Mouse (Mus musculus): ENCODE measurements at regions not wholly inside any gene's neighbourhood (a gene's known extent, or its start where the extent isn't known, plus 50 kb on each side); places are given as distances from the start of the nearest gene placed in this dataset.
A peak's percentile ranks its signal among the peaks of the same experiment; 100 is the strongest.
"Not testable (repeated sequence)": the region's sequence is repeated elsewhere in the genome, so short reads cannot be mapped to it uniquely, and the experiment has no call there.

- DNase-seq (ENCODE audit: low spot score in 2 of 2) = no peak
Measured at GRCm38 (mm10) chr8:109311484-109312210, 182.2 kb upstream of the Pmfbp1 start.

- no peak for DNase-seq (ENCODE audit: low spot score in 2 of 2)
Measured at GRCm38 (mm10) chr8:109312731-109313130, 181.1 kb upstream of the Pmfbp1 start.

- DNase-seq (ENCODE audit: low spot score in 2 of 2) = no peak
Measured at GRCm38 (mm10) chr8:109320955-109321354, 172.9 kb upstream of the Pmfbp1 start.

DNA sequence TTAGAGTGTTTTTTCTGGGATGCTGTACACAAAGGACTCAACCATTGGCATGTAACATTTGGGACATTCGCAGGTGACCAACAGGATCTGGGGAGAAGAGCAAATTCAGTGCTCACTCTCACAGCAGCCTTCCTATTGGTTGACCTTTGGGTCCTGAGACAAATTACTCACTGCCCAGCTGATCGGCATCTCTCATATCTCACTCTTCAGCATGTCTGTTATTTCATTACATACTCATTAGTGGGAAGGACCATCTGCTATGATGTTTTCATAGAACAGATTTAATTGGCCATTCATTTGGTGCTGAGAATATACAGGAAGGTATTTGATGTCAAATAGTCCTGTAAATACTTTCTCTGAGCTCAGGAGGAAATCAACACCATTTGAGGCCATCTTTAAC, 170.5 kb upstream of the Pmfbp1 start:
- DNase-seq (ENCODE audit: low spot score in 2 of 2) = no peak

- no peak for DNase-seq (ENCODE audit: low spot score in 2 of 2)
Measured at GRCm38 (mm10) chr8:109324241-109324640, 169.6 kb upstream of the Pmfbp1 start.

DNA sequence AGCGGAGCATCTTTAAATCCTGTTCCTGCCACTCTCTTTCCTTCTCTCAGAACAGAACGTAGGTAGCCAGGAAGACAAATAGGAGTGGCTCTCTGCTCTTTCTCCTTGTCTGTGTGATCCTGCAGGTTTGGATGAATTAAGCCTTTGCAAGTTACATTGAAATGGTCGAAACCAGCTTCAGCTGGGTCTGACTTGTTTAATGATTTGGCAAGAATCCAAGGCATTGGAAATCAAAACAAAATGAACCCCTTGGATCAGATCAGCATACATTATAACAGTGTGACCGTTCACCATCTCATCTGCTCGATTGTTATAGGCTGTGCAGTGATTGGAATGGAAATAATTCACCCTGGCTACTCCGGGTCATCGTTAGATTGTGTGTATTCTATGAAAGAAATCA, 157.6 kb upstream of the Pmfbp1 start:
- DNase-seq (ENCODE audit: low spot score in 2 of 2) = no peak

DNA sequence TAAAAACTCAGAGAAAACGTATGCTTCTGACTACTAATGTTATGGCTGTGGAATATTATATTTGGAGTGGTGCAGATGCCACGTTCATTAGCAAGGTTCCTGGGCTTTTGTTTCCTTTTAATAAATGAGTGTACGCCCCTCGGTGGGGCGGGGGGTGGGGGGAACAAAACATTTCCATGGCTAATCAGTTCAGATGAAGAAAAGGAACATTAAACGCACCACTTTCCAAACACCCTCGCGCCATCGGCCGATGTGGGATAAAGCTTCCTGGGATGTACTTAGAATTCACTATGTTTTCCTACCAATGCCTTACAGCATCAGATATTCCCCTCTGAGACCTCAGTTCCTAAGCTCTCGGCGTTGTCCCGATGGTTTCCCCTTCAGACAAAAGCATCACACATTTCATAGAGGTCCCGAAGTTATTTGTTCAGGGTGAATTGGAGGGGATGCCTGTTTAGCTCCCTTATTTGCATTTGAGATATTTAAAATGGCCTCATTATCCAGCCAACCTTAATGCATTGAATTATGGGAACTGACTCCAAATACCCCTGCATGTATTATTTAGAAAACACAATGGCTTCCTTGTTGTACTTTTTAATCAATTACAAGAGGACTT, 155.5 kb upstream of the Pmfbp1 start:
- DNase-seq (ENCODE audit: low spot score in 2 of 2) = no peak

- not testable (repeated sequence) for DNase-seq (ENCODE audit: low spot score in 2 of 2)
Measured at GRCm38 (mm10) chr8:109340647-109341046, 153.2 kb upstream of the Pmfbp1 start.

GRCm38 (mm10) chr8:109355168-109355567, 138.7 kb upstream of the Pmfbp1 start:
- DNase-seq (ENCODE audit: low spot score in 2 of 2) = no peak

- no peak for DNase-seq (ENCODE audit: low spot score in 2 of 2)
Measured at GRCm38 (mm10) chr8:109359396-109360051, 134.3 kb upstream of the Pmfbp1 start.

GRCm38 (mm10) chr8:109360081-109360715, 133.6 kb upstream of the Pmfbp1 start:
- no peak for DNase-seq (ENCODE audit: low spot score in 2 of 2)

GRCm38 (mm10) chr8:109360904-109361303, 132.9 kb upstream of the Pmfbp1 start:
- peak in 1 of 2 experiments; percentile 49 for DNase-seq (ENCODE audit: low spot score in 2 of 2)

- DNase-seq (ENCODE audit: low spot score in 2 of 2) = no peak
Measured at GRCm38 (mm10) chr8:109361575-109362361, 132.1 kb upstream of the Pmfbp1 start.

DNA sequence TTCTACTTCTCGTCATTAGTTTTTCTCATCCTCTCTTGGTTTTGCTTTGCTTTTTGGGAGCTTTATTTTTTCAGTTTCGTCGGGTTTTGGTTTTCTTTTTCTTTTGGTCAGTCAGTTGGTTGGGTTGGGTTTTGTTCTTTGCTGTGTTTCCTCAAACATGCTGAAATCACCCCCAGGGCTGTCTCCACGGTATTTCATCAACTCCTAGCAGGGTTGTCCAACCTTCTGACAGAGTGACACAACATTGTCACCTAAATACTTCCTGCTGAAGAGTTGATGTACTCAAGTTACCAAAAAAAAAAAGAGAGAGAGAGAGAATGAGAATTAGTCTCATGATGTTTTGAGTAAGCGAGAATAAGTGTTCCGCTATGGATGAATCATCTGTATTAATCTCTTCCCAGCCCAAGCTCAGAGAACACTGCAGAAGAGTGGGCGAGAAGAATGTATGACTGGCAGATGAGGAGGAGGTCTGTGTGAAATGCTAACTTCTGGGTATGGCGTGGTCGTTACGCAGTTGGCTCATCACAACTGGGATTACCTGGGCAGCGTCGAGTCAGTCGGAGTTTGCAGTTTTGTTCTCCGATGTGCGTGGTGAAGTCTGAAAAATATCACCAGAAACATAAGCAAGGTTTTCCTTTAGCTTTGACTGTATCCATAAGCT, 130.5 kb upstream of the Pmfbp1 start:
- peak in 1 of 2 experiments; percentile 21 for DNase-seq (ENCODE audit: low spot score in 2 of 2)

GRCm38 (mm10) chr8:109373977-109374376, 119.8 kb upstream of the Pmfbp1 start:
- DNase-seq (ENCODE audit: low spot score in 2 of 2) = no peak

DNA sequence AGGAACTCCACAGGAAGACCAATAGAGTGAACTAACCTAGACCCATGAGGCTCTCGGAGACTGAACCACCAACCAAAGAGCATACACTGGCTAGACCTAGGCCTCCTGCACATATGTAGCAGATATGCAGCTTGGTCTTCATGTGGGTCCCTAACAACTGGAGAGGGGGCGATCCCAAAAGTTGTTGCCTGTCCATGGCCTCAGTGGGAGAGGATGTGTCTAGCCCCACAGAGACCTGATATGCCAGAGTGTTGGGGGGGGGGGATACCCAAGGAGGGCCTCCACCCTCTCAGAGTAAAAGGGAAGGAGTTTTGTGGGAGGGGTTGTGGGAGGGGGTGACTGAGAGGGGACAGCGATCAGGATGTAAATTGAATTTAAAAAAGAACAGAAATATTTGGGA, 108.9 kb upstream of the Pmfbp1 start:
- DNase-seq (ENCODE audit: low spot score in 2 of 2) = no peak

DNA sequence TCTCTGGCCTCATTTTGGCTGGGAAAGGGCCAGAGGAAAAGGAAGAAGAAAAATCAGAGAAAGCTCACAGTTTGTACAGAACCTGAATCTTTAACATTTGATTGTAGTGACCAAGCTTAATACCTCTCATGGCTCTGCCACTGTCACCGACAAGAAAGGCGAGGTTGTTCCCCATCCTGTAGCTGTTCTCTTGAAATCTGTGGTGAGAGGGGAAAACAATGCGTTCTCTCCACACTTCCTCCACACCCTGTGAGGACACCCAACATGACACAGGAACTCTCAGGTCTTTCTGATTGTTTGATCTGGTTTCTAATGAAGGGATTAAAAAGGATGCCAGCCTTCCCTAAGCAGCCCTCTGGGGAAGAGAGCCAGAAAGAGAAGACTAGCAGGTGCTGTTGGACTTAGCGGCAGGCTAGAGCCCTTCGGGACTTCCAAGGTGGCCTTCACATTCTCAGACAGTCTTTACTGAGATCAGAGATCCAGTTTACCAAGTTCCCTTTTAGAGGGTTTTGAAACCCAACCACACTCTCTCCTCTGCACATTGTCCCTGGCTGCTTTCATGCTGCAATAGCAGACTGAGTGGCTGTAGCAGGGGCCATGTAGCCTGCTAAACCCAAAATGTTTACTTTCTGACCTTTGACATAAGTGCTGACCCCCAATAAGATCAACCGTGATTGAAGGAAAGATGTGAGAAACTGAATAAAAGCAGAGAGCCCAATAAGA, 98.5 kb upstream of the Pmfbp1 start:
- DNase-seq (ENCODE audit: low spot score in 2 of 2) = no peak

- DNase-seq (ENCODE audit: low spot score in 2 of 2) = no peak
Measured at GRCm38 (mm10) chr8:109399616-109400015, 94.2 kb upstream of the Pmfbp1 start.

DNA sequence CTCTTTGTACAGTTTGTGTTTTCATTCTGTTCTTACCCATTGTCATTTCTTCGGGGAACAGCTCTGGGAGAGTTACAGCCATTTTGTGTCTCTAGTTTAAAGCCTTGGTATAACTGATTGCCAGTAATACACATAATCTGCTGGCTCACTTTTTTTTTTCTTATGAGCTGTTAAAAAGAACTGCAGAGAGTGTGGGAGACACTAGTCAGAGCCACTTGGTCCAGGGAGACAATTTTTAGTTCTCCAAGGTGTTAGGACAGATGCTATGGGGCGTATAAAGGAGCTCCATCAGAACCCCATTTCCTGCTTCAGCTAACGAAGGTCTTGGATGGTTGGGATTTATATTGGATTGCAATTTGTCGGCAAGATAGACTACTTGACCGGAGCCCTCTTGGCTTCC, 93.6 kb upstream of the Pmfbp1 start:
- DNase-seq (ENCODE audit: low spot score in 2 of 2) = no peak

GRCm38 (mm10) chr8:109407913-109408312, 85.9 kb upstream of the Pmfbp1 start:
- no peak for DNase-seq (ENCODE audit: low spot score in 2 of 2)

DNA sequence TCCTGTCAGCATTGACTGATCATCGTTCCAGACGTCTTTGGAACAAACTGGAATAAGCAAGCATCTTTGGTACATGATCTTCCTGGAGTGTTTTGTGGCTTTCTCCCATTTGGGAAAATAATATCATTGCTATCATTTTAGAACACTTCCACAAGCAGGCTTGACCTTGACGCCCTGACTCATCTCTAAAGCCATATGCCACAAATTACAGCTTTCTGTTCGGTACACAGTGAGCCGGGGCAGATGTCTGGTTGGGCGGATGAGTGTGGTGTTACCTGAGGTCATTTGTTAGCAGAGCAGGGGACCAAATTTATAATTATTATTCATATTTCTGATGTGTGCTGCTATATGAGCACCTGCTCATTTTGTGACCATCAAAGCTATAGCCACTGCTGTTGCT, 83.3 kb upstream of the Pmfbp1 start:
- no peak for DNase-seq (ENCODE audit: low spot score in 2 of 2)

All from frontal cortex, postnatal 36 days (tissue).